Mouse (Mus musculus) T-helper 17 cell (primary cell): ENCODE measurements around the gene Ocel1.

ENCODE experiments used
- in situ Hi-C, 2 experiments: fragments of 300-600 bp; cut with MboI, MseI; formaldehyde crosslinking; loops; 1 replicate in 1 of 2; 2 replicates in 1 of 2; pipeline ENCODE4 v1.15.1; 2025; ENCODE audit warnings: high pct_unique_total_duplicates in 2 of 2

Gene Ocel1

GRCm38 (mm10) chr8:71379008-71379407, 7.9 kb downstream of the Ocel1 start:
- in situ Hi-C loops: no loop called here

- in situ Hi-C loops: no loop called here
These were observed 8.5 kb downstream of the Ocel1 start for GRCm38 (mm10) chr8:71379512-71380075.

GRCm38 (mm10) chr8:71380178-71381171, 9.4 kb downstream of the Ocel1 start:
- in situ Hi-C loops: no loop called here

- in situ Hi-C loops: no loop called here
These were observed 10.4 kb downstream of the Ocel1 start, which contains the start of gene Nr2f6 for GRCm38 (mm10) chr8:71381421-71381970. Gene Nr2f6 (minus strand): TSS chr8:71381960.

- in situ Hi-C loops: no loop called here
These were observed 11.2 kb downstream of the Ocel1 start for GRCm38 (mm10) chr8:71381971-71382961.

GRCm38 (mm10) chr8:71383396-71383795, 12.3 kb downstream of the Ocel1 start:
- in situ Hi-C loops: no loop called here

- in situ Hi-C loops: no loop called here
These were observed 12.8 kb downstream of the Ocel1 start for GRCm38 (mm10) chr8:71383860-71384259.

- in situ Hi-C loops: no loop called here
These were observed 14.2 kb downstream of the Ocel1 start for GRCm38 (mm10) chr8:71385212-71385835.

- in situ Hi-C loops: no loop called here
These were observed 17.2 kb downstream of the Ocel1 start for GRCm38 (mm10) chr8:71388267-71388666.

- in situ Hi-C loops: no loop called here
These were observed 20.6 kb downstream of the Ocel1 start for GRCm38 (mm10) chr8:71391696-71392095.

GRCm38 (mm10) chr8:71392391-71392790, 21.3 kb downstream of the Ocel1 start:
- in situ Hi-C loops: no loop called here

GRCm38 (mm10) chr8:71392871-71393270, 21.8 kb downstream of the Ocel1 start:
- in situ Hi-C loops: no loop called here

- in situ Hi-C loops: no loop called here
These were observed 23.4 kb downstream of the Ocel1 start for GRCm38 (mm10) chr8:71394481-71394880.

GRCm38 (mm10) chr8:71395071-71395470, 24.0 kb downstream of the Ocel1 start:
- in situ Hi-C loops: no loop called here

GRCm38 (mm10) chr8:71395629-71396028, 24.5 kb downstream of the Ocel1 start, which contains the start of gene Ushbp1:
Gene Ushbp1 (minus strand): TSS chr8:71395802.
- in situ Hi-C loops: no loop called here

- in situ Hi-C loops: no loop called here
These were observed 25.7 kb downstream of the Ocel1 start, which contains the start of gene Babam1 for GRCm38 (mm10) chr8:71396639-71397305. Gene Babam1 (plus strand): TSS chr8:71396861.

GRCm38 (mm10) chr8:71397701-71398100, 26.6 kb downstream of the Ocel1 start:
- in situ Hi-C loops: no loop called here

GRCm38 (mm10) chr8:71400826-71401225, 29.7 kb downstream of the Ocel1 start:
- in situ Hi-C loops: no loop called here

GRCm38 (mm10) chr8:71401454-71401853, 30.4 kb downstream of the Ocel1 start:
- in situ Hi-C loops: no loop called here

- in situ Hi-C loops: no loop called here
These were observed 31.4 kb downstream of the Ocel1 start for GRCm38 (mm10) chr8:71402446-71402964.
